Mouse (Mus musculus): ENCODE results near the gene Fblim1. TPM values are rescaled to one million over a fixed set of nuclear protein-coding genes. Genes with fewer than 3 reads are reported as not detected.

Gene Fblim1
- polyA plus RNA-seq, 1 experiment from 2014 or later, result 76.4 TPM

DNA sequence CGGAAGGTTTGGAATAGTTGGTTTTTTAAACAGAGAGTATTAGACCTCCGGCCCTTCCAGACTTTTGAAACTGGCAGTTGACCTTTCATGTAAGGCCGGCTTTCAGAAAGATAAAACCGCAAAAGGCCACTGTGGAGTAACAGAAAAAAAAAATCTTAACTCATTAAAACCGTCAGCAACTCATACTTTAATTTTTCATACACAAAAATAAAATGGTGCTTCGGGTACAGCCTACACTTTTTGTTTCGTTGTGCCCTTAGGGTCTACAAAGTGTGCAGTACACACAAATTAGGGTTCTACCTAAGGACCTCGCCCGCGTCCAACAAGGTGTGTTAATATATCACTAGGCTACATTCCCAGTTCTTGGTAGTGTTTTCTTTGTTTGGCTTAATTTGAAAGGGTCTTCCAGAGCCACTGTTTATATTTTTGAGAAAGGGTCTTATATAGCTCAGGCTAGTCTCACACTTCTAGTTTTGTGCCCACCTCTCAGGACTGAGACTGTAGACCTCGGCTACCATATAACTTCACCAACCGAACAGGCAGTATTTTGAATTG, 66.6 kb downstream of the Fblim1 start:
- peak overlapping the region; percentile 99 for H3K27ac ChIP-seq (ENCODE audit: low read length)
- H3K4me2 ChIP-seq (replicated peaks; ENCODE audit: low read depth, low read length), result peak overlapping the region; percentile 95
- H3K27me3 ChIP-seq (ENCODE audit: insufficient read depth, low read length), result no peaks in the 10 kb centered on the region
- no peaks in the 10 kb centered on the region for H3K9me3 ChIP-seq (ENCODE audit: low read length)
- peak overlapping the region; percentile 97 for H3K9ac ChIP-seq (replicated peaks; ENCODE audit: low read length)
- peak overlapping the region; percentile 95 for H3K4me3 ChIP-seq (ENCODE audit: low read length)
- peaks cover 22% of the 10 kb centered on the region for H3K4me1 ChIP-seq (ENCODE audit: insufficient read depth, low read length)
- 28% methylated on average over 12 of the region's 12 CpGs for WGBS
- H3K36me3 ChIP-seq (ENCODE audit: insufficient read depth, low read length), result no peaks in the 10 kb centered on the region
- no peak for ATAC-seq (ENCODE audit: low FRiP score, low TSS enrichment)

DNA sequence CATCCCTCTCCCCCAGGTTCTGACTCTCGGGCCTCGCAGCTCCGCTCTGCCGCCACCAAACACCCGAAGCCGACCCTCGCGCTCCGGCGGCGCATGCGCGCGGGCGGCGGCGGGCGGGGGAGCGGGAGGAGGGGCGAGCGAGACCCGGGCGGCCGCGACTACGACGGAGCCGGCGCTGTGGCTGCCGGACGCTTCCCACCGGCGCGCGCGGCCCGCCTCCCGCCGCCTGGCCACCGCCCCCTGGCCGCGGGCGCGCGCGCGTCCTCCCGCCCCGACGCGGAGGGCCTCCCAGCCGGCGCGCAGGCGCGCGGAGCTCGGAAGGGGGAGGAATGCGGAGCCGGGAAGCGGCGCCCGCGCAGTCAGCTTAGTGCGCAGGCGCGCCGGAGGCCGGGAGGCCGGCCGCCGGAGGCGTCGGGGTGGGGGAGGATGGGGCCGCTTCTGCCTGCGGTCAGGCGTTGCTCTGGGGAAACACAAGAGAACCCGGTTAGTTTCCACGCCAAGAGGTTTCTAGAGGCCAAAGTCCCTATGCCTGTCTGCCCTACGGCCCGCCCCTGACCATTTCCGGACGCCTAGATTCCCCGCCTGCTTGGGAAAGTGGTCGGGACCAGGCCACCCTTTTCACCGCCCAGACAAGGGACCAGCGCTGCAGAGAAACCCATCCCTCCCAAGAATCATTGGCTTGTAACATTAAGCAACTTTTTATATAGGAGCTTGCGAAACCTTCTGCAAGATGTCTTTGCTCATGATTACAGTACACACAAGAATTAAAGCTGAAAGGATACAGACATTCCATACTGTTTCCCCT, 67.3 kb downstream of the Fblim1 start, which contains the start of gene Spen:
TSS of gene Spen (minus strand) at position 190 of the 805 bp plus-strand sequence.
- no peaks in the 10 kb centered on the region for H3K9me3 ChIP-seq (ENCODE audit: low read length)
- peak within 1 kb of the TSS; percentile 95 for H3K4me2 ChIP-seq (replicated peaks; ENCODE audit: low read depth, low read length)
- WGBS, result under 1% methylated on average over 60 of the region's 88 CpGs
- H3K4me1 ChIP-seq (ENCODE audit: insufficient read depth, low read length), result peaks cover 22% of the 10 kb centered on the region
- H3K27me3 ChIP-seq (ENCODE audit: insufficient read depth, low read length), result no peaks in the 10 kb centered on the region
- peak within 1 kb of the TSS; percentile 97 for H3K9ac ChIP-seq (replicated peaks; ENCODE audit: low read length)
- H3K36me3 ChIP-seq (ENCODE audit: insufficient read depth, low read length), result no peaks in the 10 kb centered on the region
- peak within 1 kb of the TSS; percentile 99 for H3K27ac ChIP-seq (ENCODE audit: low read length)
- H3K4me3 ChIP-seq (ENCODE audit: low read length), result peak within 1 kb of the TSS; percentile 95
- ATAC-seq (ENCODE audit: low FRiP score, low TSS enrichment), result peak; percentile 89

DNA sequence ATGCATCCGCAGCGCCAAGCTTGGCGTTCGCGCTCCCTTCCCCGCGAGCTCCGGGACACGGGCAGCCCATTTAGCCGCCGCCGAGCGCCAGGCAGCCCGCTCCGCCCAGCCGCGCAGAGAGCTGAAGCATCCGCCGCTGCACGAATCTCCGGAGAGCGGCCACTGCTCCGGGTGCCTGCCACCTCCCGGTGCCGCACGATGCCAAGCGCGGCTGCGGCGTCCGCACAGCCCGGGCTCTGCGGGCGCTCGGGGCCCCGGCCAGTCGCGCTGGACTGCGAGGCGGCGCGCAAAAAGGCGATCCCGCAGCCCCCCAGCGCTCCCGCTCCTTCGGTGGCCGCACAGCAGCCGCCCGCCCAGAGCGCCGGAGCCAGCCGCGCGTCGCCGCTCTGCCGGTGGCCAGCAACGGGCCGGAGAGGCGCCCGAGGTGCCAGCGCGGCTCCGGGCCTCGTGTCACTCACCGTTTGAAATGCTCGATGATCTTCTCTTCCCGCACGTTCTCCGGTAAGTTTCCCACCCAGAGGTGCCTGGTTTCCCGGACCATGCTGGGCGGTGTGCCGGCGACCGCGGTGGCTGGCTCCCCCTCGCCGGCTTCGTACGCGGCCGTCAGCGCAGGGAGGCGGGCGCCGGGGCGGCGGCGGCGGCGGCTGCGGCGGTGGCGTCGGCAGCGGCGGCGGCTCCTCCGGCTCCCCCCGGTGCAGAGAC, 68.0 kb downstream of the Fblim1 start:
- Histone ChIP-seq H3K4me2 (replicated peaks; ENCODE audit: low read depth, low read length) (peak overlapping the region; percentile 95), H3K4me1 (ENCODE audit: insufficient read depth, low read length) (peaks cover 22% of the 10 kb centered on the region), H3K27ac (ENCODE audit: low read length) (peak overlapping the region; percentile 99), H3K27me3 (ENCODE audit: insufficient read depth, low read length) (no peaks in the 10 kb centered on the region), H3K4me3 (ENCODE audit: low read length) (peak overlapping the region; percentile 95), H3K9ac (replicated peaks; ENCODE audit: low read length) (peak overlapping the region; percentile 97), H3K36me3 (ENCODE audit: insufficient read depth, low read length) (no peaks in the 10 kb centered on the region), H3K9me3 (ENCODE audit: low read length) (no peaks in the 10 kb centered on the region)
- 0% methylated on average over 92 of the region's 101 CpGs for WGBS
- ATAC-seq (ENCODE audit: low FRiP score, low TSS enrichment), result no peak

DNA sequence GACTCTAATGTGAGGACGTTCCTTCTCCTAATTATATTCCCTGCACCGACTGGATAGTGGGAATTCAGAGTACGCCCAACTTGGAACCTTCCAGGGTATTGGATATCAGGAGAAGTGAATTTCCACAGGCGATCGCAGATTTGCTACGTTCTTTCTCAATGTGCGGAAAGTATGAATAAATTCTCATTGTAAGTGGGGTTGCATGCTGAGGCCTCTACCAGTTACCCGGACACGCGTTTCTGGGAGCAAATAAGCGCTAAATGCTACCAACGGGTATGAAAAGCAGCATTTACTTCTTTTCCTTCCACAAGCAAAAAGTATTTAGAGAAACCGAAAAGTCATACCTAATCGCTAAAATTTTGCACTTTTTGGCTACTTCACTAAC, 68.7 kb downstream of the Fblim1 start:
- peak overlapping the region; percentile 99 for H3K27ac ChIP-seq (ENCODE audit: low read length)
- no peaks in the 10 kb centered on the region for H3K36me3 ChIP-seq (ENCODE audit: insufficient read depth, low read length)
- WGBS, result 0% methylated on average over 14 of the region's 14 CpGs
- H3K4me3 ChIP-seq (ENCODE audit: low read length), result peak overlapping the region; percentile 95
- ATAC-seq (ENCODE audit: low FRiP score, low TSS enrichment), result no peak
- peak overlapping the region; percentile 97 for H3K9ac ChIP-seq (replicated peaks; ENCODE audit: low read length)
- no peaks in the 10 kb centered on the region for H3K9me3 ChIP-seq (ENCODE audit: low read length)
- no peaks in the 10 kb centered on the region for H3K27me3 ChIP-seq (ENCODE audit: insufficient read depth, low read length)
- peak overlapping the region; percentile 95 for H3K4me2 ChIP-seq (replicated peaks; ENCODE audit: low read depth, low read length)
- H3K4me1 ChIP-seq (ENCODE audit: insufficient read depth, low read length), result peaks cover 22% of the 10 kb centered on the region

DNA sequence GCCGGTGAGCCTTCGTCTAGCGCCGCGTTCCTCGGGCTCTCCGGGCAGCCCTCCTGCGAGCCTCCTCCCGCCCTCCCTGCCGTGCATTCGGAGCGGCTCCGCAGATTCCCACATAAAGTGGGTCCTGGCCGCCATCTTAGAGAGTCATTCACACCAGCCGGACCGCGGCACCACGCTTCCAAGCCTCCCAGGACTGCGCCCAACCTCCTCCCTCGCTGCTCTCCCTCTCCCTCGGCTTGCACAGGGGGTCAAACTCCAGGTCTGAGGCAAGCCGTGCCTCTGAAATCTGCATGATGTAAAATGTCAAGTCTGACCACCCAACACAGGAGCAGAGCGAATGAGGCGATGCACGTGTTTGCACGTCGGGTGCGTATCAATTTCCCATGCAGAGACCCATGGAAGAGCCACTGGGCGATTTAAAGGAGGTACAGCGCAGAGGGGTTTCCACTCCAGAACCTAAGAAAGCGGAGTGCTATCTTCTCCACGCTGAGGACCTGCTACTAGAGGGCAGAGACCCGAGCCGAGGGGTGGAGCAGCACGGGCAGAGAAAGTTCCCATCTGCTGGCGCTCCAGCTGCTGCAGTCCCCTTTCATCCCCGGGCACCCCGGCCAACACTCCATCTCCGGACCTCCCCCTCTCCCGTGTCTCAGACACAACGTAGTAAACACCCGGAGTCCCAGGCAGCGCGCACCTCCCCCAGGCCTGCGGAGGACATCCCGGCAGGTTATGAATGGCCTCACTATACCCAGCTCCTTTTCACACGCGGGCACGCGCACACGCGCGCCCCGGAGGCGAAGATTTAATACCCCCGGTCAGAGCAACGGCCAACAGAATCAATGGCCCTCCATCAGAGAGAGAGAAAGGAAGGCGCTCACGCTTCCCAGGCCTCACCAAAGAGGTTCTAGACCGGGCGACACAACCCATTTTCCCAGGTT, 69.3 kb downstream of the Fblim1 start:
- Histone ChIP-seq H3K4me1 (ENCODE audit: insufficient read depth, low read length) (peaks cover 19% of the 10 kb centered on the region), H3K36me3 (ENCODE audit: insufficient read depth, low read length) (no peaks in the 10 kb centered on the region), H3K4me2 (replicated peaks; ENCODE audit: low read depth, low read length) (peak overlapping the region; percentile 95), H3K27me3 (ENCODE audit: insufficient read depth, low read length) (no peaks in the 10 kb centered on the region), H3K27ac (ENCODE audit: low read length) (peak overlapping the region; percentile 99), H3K9ac (replicated peaks; ENCODE audit: low read length) (peak overlapping the region; percentile 97), H3K9me3 (ENCODE audit: low read length) (no peaks in the 10 kb centered on the region), H3K4me3 (ENCODE audit: low read length) (peak overlapping the region; percentile 95)
- peak; percentile 33 for ATAC-seq (ENCODE audit: low FRiP score, low TSS enrichment)
- under 1% methylated on average over 60 of the region's 61 CpGs for WGBS

- 31% methylated on average over 9 of the region's 11 CpGs for WGBS
- Histone ChIP-seq H3K36me3 (ENCODE audit: insufficient read depth, low read length) (peaks cover 4% of the 10 kb centered on the region), H3K27ac (ENCODE audit: low read length) (peak overlapping the region; percentile 99), H3K4me3 (ENCODE audit: low read length) (peak overlapping the region; percentile 95), H3K9ac (replicated peaks; ENCODE audit: low read length) (peak overlapping the region; percentile 97), H3K4me1 (ENCODE audit: insufficient read depth, low read length) (peaks cover 23% of the 10 kb centered on the region), H3K9me3 (ENCODE audit: low read length) (0 out of 2 replicates have a peak, but pooled peaks cover 2% of the 10 kb centered on the region), H3K27me3 (ENCODE audit: insufficient read depth, low read length) (no peaks in the 10 kb centered on the region), H3K4me2 (replicated peaks; ENCODE audit: low read depth, low read length) (peak overlapping the region; percentile 95)
- no peak for ATAC-seq (ENCODE audit: low FRiP score, low TSS enrichment)
Observed at GRCm38 (mm10) chr4:141534947-141535680, 70.8 kb downstream of the Fblim1 start.

DNA sequence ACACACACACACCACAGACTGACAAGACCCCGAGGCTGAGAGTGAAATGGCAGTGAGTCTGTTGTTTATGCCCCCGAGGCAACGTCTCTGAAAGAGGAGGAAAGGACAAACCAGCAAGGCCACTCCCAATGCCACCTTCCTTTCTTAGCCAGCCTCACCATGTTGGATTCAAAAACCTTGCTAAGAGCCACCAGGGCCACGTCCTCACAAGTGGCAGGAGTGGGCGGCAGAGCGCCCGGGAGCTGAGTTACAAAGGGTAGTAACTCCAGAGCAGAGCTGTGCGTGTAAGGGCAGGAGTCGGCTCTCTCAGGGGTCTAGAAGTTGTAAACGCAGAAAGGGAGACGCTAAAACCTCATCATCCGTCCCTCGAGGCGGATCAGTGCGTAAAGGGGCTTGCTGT, 74.9 kb downstream of the Fblim1 start:
- H3K27ac ChIP-seq (ENCODE audit: low read length), result no peak overlapping the region
- no peak overlapping the region for H3K4me2 ChIP-seq (replicated peaks; ENCODE audit: low read depth, low read length)
- peaks cover 17% of the 10 kb centered on the region for H3K4me1 ChIP-seq (ENCODE audit: insufficient read depth, low read length)
- peaks cover 2% of the 10 kb centered on the region; the same call in 1 of the 2 replicates for H3K9me3 ChIP-seq (ENCODE audit: low read length)
- 62% methylated on average over 15 of the region's 15 CpGs for WGBS
- H3K27me3 ChIP-seq (ENCODE audit: insufficient read depth, low read length), result no peaks in the 10 kb centered on the region
- H3K4me3 ChIP-seq (ENCODE audit: low read length), result no peak overlapping the region
- peaks cover 9% of the 10 kb centered on the region for H3K36me3 ChIP-seq (ENCODE audit: insufficient read depth, low read length)
- ATAC-seq (ENCODE audit: low FRiP score, low TSS enrichment), result no peak
- H3K9ac ChIP-seq (replicated peaks; ENCODE audit: low read length), result no peak overlapping the region

DNA sequence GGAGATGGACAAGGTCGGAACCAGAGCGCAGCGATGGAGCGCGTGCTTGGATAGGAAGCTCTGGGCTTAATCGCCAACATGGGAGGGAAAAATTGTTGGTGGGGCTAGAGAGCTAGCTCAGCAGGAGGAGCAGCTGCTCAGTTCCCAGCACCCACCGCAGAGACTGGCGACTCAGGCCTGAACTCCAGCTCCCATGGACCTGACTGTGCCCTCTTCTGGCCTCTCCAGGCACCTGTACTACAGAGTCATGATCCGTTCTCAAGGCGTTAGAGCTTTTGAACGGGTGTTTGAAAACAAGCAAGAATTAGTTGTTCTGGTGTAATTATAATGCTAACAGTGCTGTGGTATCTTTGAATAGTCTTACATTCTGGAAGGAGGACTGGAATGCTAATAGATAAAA, 77.0 kb downstream of the Fblim1 start:
- Histone ChIP-seq H3K36me3 (ENCODE audit: insufficient read depth, low read length) (peaks cover 9% of the 10 kb centered on the region), H3K9me3 (ENCODE audit: low read length) (peaks cover 2% of the 10 kb centered on the region; the same call in 1 of the 2 replicates), H3K27me3 (ENCODE audit: insufficient read depth, low read length) (no peaks in the 10 kb centered on the region), H3K4me3 (ENCODE audit: low read length) (no peak overlapping the region), H3K27ac (ENCODE audit: low read length) (no peak overlapping the region), H3K4me1 (ENCODE audit: insufficient read depth, low read length) (peaks cover 18% of the 10 kb centered on the region; the same call in 1 of the 2 replicates), H3K4me2 (replicated peaks; ENCODE audit: low read depth, low read length) (no peak overlapping the region), H3K9ac (replicated peaks; ENCODE audit: low read length) (no peak overlapping the region)
- 91% methylated on average over 11 of the region's 11 CpGs for WGBS
- ATAC-seq (ENCODE audit: low FRiP score, low TSS enrichment), result no peak
